8 mouse cellular contexts compared by ENCODE assay signal in genomic region chr2:152392786-152393185, GRCm38 (mm10). TPM values are rescaled to one million over a fixed set of nuclear protein-coding genes. Genes with fewer than 3 reads are reported as not detected.
DNase-seq lines count a peak whose midpoint lies in the region; ATAC-seq and TF ChIP-seq lines count a peak whose summit lies in the region.
"Had no signal": no experiment of that assay in that cellular context is flagged by ENCODE, and none has a peak within 500 bp of the region (broad histone marks: within the 10 kb centered on the region; RNA-seq: fewer than 3 reads in every experiment).

No protein-coding gene starts in this region.

- H3K9me3 ChIP-seq in MEL (replicated peaks; ENCODE audit: insufficient read depth, low read length) = no peaks in the 10 kb centered on the region
- H3K9me3 ChIP-seq in stomach, postnatal 0 days (ENCODE audit: control insufficient read depth, low read length) = no peaks in the 10 kb centered on the region
- H3K9me3 ChIP-seq: limb, embryonic 13.5 days had no signal

- peak; percentile 19 for DNase-seq in liver, adult 2 months (ENCODE audit: extremely low read depth, low read depth, low spot score)
- DNase-seq in liver (no peak), MEL (ENCODE audit: low read depth, low spot score) (peak; percentile 85)
- DNase-seq in cerebellum, adult 18-20 months = peak; percentile 57 to 61
- peak; percentile 39 to 44 for DNase-seq in heart, postnatal 36 days
- DNase-seq in lung, postnatal 14 days = peak; percentile 52
- DNase-seq in stomach, postnatal 0 days (ENCODE audit: low spot score) = no peak

- peak; percentile 41 for TF ChIP-seq CTCF in liver, adult 2 months (IDR thresholded peaks at IDR 0.05; ENCODE audit: low read depth, low read length)
- peak; percentile 45 to 91 (median 69) for TF ChIP-seq CTCF in MEL (IDR thresholded peaks at IDR 0.05 in 2 of 3, conservative IDR thresholded peaks at IDR 0.05 in 1 of 3; ENCODE audit: control insufficient read depth in 1 of 3, insufficient read depth in 1 of 3, low read depth in 2 of 3, low read length in 3 of 3, poor library complexity in 1 of 3, severe bottlenecking in 1 of 3)
- peak; percentile 91 for TF ChIP-seq CTCF in stomach, postnatal 0 days (IDR thresholded peaks at IDR 0.05; ENCODE audit: low read depth)

- no peak overlapping the region for H3K4me2 ChIP-seq in stomach, postnatal 0 days (replicated peaks; ENCODE audit: low read depth)

- H3K36me3 ChIP-seq in liver, adult 2 months (ENCODE audit: control insufficient read depth, insufficient read depth, low read length) = no peaks in the 10 kb centered on the region
- peaks cover 0 to 6% of the 10 kb centered on the region in 2 experiments; a peak in 1 of 4 replicates for H3K36me3 ChIP-seq in MEL (ENCODE audit: control insufficient read depth in 1 of 2, insufficient read depth in 2 of 2, low read length in 2 of 2)
- H3K36me3 ChIP-seq in stomach, postnatal 0 days (ENCODE audit: control insufficient read depth, insufficient read depth, low read length) = no peaks in the 10 kb centered on the region

- peaks cover 7% of the 10 kb centered on the region; the same call in 1 of the 2 replicates for H3K4me1 ChIP-seq in liver, adult 2 months (ENCODE audit: control insufficient read depth, insufficient read depth, low read length)
- H3K4me1 ChIP-seq in MEL (ENCODE audit: control insufficient read depth in 1 of 2, insufficient read depth in 2 of 2, low read length in 2 of 2) = peaks cover 5 to 24% of the 10 kb centered on the region in 2 experiments
- H3K4me1 ChIP-seq in stomach, postnatal 0 days (replicated peaks; ENCODE audit: control insufficient read depth, insufficient read depth) = no peaks in the 10 kb centered on the region; the same call in 1 of the 2 replicates

- TF ChIP-seq RAD21 in MEL (IDR thresholded peaks at IDR 0.05; ENCODE audit: low read depth, low read length) = peak; percentile 88

- ATAC-seq in stomach, postnatal 0 days (ENCODE audit: low FRiP score, low TSS enrichment) = no peak

- 43% methylated on average over 3 of the region's 3 CpGs for WGBS in liver, adult 2 months
- 18% methylated on average over 3 of the region's 3 CpGs for WGBS in stomach, postnatal 0 days

- intact Hi-C loops in heart, postnatal 36 days (cut with DNase I) = loop anchor here (1.0 to 10.0 kb wide), 3 partner anchors 45 to 192 kb away; partner anchors contain the start of genes Defb19 and Defb29

- no peaks in the 10 kb centered on the region for H3K79me2 ChIP-seq in liver, adult 2 months (ENCODE audit: control insufficient read depth, insufficient read depth, low read length)
- H3K79me2 ChIP-seq in MEL (ENCODE audit: control insufficient read depth, insufficient read depth, low read length, poor library complexity) = peaks cover 13% of the 10 kb centered on the region

- TF ChIP-seq EP300 in MEL (IDR thresholded peaks at IDR 0.05; ENCODE audit: low read depth in 1 of 2, low read length in 2 of 2) = no peak
- TF ChIP-seq EP300 in stomach, postnatal 0 days (optimal IDR thresholded peaks at IDR 0.05) = no peak

- H3K9ac ChIP-seq in liver, adult 2 months (ENCODE audit: low read depth, low read length) = no peak overlapping the region
- peak overlapping the region; percentile 31 for H3K9ac ChIP-seq in MEL (ENCODE audit: control insufficient read depth, low read depth, low read length, poor library complexity, severe bottlenecking)
- H3K9ac ChIP-seq in stomach, postnatal 0 days (ENCODE audit: low read length) = no peak overlapping the region
- H3K9ac ChIP-seq: limb, embryonic 13.5 days had no signal

- H3K27ac ChIP-seq in liver, adult 2 months (replicated peaks; ENCODE audit: insufficient read depth, low read depth, low read length) = no peak overlapping the region
- H3K27ac ChIP-seq in MEL (ENCODE audit: control insufficient read depth, low read depth, low read length) = peak overlapping the region; percentile 46
- H3K27ac ChIP-seq in stomach, postnatal 0 days (replicated peaks) = no peak overlapping the region

- no peaks in the 10 kb centered on the region for H3K27me3 ChIP-seq in liver, adult 2 months (ENCODE audit: control insufficient read depth, insufficient read depth, low read length)
- H3K27me3 ChIP-seq in MEL (ENCODE audit: control insufficient read depth in 1 of 2, insufficient read depth in 2 of 2, low read length in 2 of 2) = no peaks in the 10 kb centered on the region
- H3K27me3 ChIP-seq in stomach, postnatal 0 days (ENCODE audit: control insufficient read depth, insufficient read depth, low read length) = no peaks in the 10 kb centered on the region
- H3K27me3 ChIP-seq: limb, embryonic 13.5 days had no signal

- no peak overlapping the region for H3K4me3 ChIP-seq in liver, adult 2 months (ENCODE audit: insufficient read depth, low read depth, low read length)
- peak overlapping the region; percentile 1 to 38; a peak in 1 of 4 replicates for H3K4me3 ChIP-seq in MEL (ENCODE audit: control insufficient read depth in 1 of 2, insufficient read depth in 1 of 2, low read depth in 2 of 2, low read length in 2 of 2)
- no peak overlapping the region for H3K4me3 ChIP-seq in stomach, postnatal 0 days (ENCODE audit: low read depth, low read length)

- TF ChIP-seq POLR2A in liver, adult 2 months (IDR thresholded peaks at IDR 0.05; ENCODE audit: extremely low read depth, insufficient read depth, low read length) = no peak
- no peak for TF ChIP-seq POLR2A in MEL (IDR thresholded peaks at IDR 0.05; ENCODE audit: control insufficient read depth in 1 of 2, insufficient read depth in 1 of 2, low read depth in 1 of 2, low read length in 2 of 2, poor library complexity in 1 of 2)

TF ChIP-seq in MEL, 35 proteins besides CTCF, POLR2A, EP300 and RAD21:
- TF ChIP-seq SMC3 (IDR thresholded peaks at IDR 0.05; ENCODE audit: low read depth, low read length) = peak; percentile 71
- no peak for TF ChIP-seq BHLHE40 (IDR thresholded peaks at IDR 0.05; ENCODE audit: borderline replicate concordance, low read depth, low read length)
- TF ChIP-seq USF1 (IDR thresholded peaks at IDR 0.05; ENCODE audit: low read depth, low read length) = no peak
- TF ChIP-seq UBTF (IDR thresholded peaks at IDR 0.05; ENCODE audit: borderline replicate concordance, insufficient read depth, low read depth, low read length) = no peak
- TF ChIP-seq ZC3H11A (IDR thresholded peaks at IDR 0.05; ENCODE audit: low read depth, low read length) = peak; percentile 63
- no peak for TF ChIP-seq TAL1 (IDR thresholded peaks at IDR 0.05; ENCODE audit: low read length)
- TF ChIP-seq CHD1 (IDR thresholded peaks at IDR 0.05; ENCODE audit: low read depth, low read length) = no peak
- no peak for TF ChIP-seq ETS1 (IDR thresholded peaks at IDR 0.05; ENCODE audit: low read depth, low read length)
- peak; percentile 32; the same call in 1 of the 2 replicates for TF ChIP-seq SIN3A (IDR thresholded peaks at IDR 0.05; ENCODE audit: low read length)

RNA-seq across cellular contexts. Expression of gene Sox12, which starts 5.1 kb away (rescaled TPM):
- 0.18 and 0.40 TPM in 2 replicates for total RNA-seq in liver, adult 2 months (2014; rRNA removed)
- 1.7 and 1.9 TPM in 2 replicates for polyA plus RNA-seq in liver, adult 2 months (2012; rRNA removed)
- total RNA-seq in MEL (2012; rRNA removed) = 1.5 and 2.0 TPM in 2 replicates
- polyA plus RNA-seq in MEL (2012; ENCODE audit: insufficient read depth in 1 of 2, insufficient read length in 2 of 2, low read depth in 1 of 2, low replicate concordance in 2 of 2, missing spikeins in 1 of 2) = 10 to 100 TPM in 1 of 2 experiments, not detected in 1; 24.7 TPM
- 10 to 100 TPM in 1 of 2 experiments, 1 to 10 TPM in 1; 8.2 to 13.8 TPM for total RNA-seq in heart, postnatal 36 days (2021)
- polyA plus RNA-seq in stomach, postnatal 0 days (2015; fragmentation: Nextera tagmentation; extraction: Ambion mirVana) = 2.7 and 3.0 TPM in 2 replicates

RNA-seq across cellular contexts. Expression of gene Nrsn2, which starts 16.3 kb away (rescaled TPM):
- total RNA-seq in liver, adult 2 months (2014; rRNA removed) = not detected in 2 replicates
- polyA plus RNA-seq in liver, adult 2 months (2012; rRNA removed) = not detected in 2 replicates
- not detected in 2 replicates for total RNA-seq in MEL (2012; rRNA removed)
- polyA plus RNA-seq in MEL (2012; ENCODE audit: insufficient read depth in 1 of 2, insufficient read length in 2 of 2, low read depth in 1 of 2, low replicate concordance in 2 of 2, missing spikeins in 1 of 2) = not detected
- total RNA-seq in heart, postnatal 36 days (2021) = not detected
- 1.1 and 1.5 TPM in 2 replicates for polyA plus RNA-seq in stomach, postnatal 0 days (2015; fragmentation: Nextera tagmentation; extraction: Ambion mirVana)

RNA-seq across cellular contexts. Expression of gene Zcchc3, which starts 22.0 kb away (rescaled TPM):
- total RNA-seq in liver, adult 2 months (2014; rRNA removed) = 0.37 and 0.47 TPM in 2 replicates
- 0.40 and 0.44 TPM in 2 replicates for polyA plus RNA-seq in liver, adult 2 months (2012; rRNA removed)
- total RNA-seq in MEL (2012; rRNA removed) = 5.1 and 5.7 TPM in 2 replicates
- polyA plus RNA-seq in MEL (2012; ENCODE audit: insufficient read depth in 1 of 2, insufficient read length in 2 of 2, low read depth in 1 of 2, low replicate concordance in 2 of 2, missing spikeins in 1 of 2) = 10 to 100 TPM in 1 of 2 experiments, not detected in 1; 12.1 TPM
- 10 to 100 TPM in 1 of 2 experiments, 1 to 10 TPM in 1; 8.0 to 10.0 TPM for total RNA-seq in heart, postnatal 36 days (2021)
- polyA plus RNA-seq in stomach, postnatal 0 days (2015; fragmentation: Nextera tagmentation; extraction: Ambion mirVana) = 14.8 and 15.6 TPM in 2 replicates

RNA-seq across cellular contexts. Expression of gene 6820408C15Rik, which starts 22.6 kb away (rescaled TPM):
- not detected in 2 replicates for total RNA-seq in liver, adult 2 months (2014; rRNA removed)
- not detected in 2 replicates for polyA plus RNA-seq in liver, adult 2 months (2012; rRNA removed)
- total RNA-seq in MEL (2012; rRNA removed) = 0.08 and 0.13 TPM in 2 replicates
- under 1 TPM in 1 of 2 experiments, not detected in 1; 0.31 TPM for polyA plus RNA-seq in MEL (2012; ENCODE audit: insufficient read depth in 1 of 2, insufficient read length in 2 of 2, low read depth in 1 of 2, low replicate concordance in 2 of 2, missing spikeins in 1 of 2)
- total RNA-seq in heart, postnatal 36 days (2021) = 1 to 10 TPM; 2.0 to 2.1 TPM
- polyA plus RNA-seq in stomach, postnatal 0 days (2015; fragmentation: Nextera tagmentation; extraction: Ambion mirVana) = 0.38 TPM in 2 replicates

RNA-seq across cellular contexts. Expression of gene Trib3, which starts 49.0 kb away (rescaled TPM):
- total RNA-seq in liver, adult 2 months (2014; rRNA removed) = 14.7 and 16.2 TPM in 2 replicates
- 4.9 and 5.4 TPM in 2 replicates for polyA plus RNA-seq in liver, adult 2 months (2012; rRNA removed)
- 6.1 and 62.9 TPM in 2 replicates for total RNA-seq in MEL (2012; rRNA removed)
- 10 to 100 TPM in 1 of 2 experiments, not detected in 1; 34.9 TPM for polyA plus RNA-seq in MEL (2012; ENCODE audit: insufficient read depth in 1 of 2, insufficient read length in 2 of 2, low read depth in 1 of 2, low replicate concordance in 2 of 2, missing spikeins in 1 of 2)
- total RNA-seq in heart, postnatal 36 days (2021) = 1 to 10 TPM; 3.6 to 3.8 TPM
- polyA plus RNA-seq in stomach, postnatal 0 days (2015; fragmentation: Nextera tagmentation; extraction: Ambion mirVana) = 2.9 and 3.9 TPM in 2 replicates

Comparison
In these comparisons a context has a peak if more than half of its experiments do, and no peak if none do; other contexts are left out.
1. DNase-seq: peak in liver, adult 2 months (single experiment), MEL (single experiment), cerebellum, adult 18-20 months (2 of 2), heart, postnatal 36 days (2 of 2) and lung, postnatal 14 days (single experiment); none in liver (single experiment) and stomach, postnatal 0 days (single experiment).
2. H3K4me3 ChIP-seq: peak in MEL (2 of 2); none in liver, adult 2 months (single experiment) and stomach, postnatal 0 days (single experiment).
3. CTCF ChIP-seq: peak in every context shown above with its lines; median percentile 91 in stomach, postnatal 0 days; 69 in MEL; 41 in liver, adult 2 months.